Mouse (Mus musculus) midbrain, embryonic 13.5 days (tissue): Measurements from ENCODE around the gene Nid1. TPM values are rescaled to one million over a fixed set of nuclear protein-coding genes. Genes with fewer than 3 reads are reported as not detected.
"Not testable (repeated sequence)": the region's sequence is repeated elsewhere in the genome, so short reads cannot be mapped to it uniquely, and the experiment has no call there.

Source experiments
- ATAC-seq: fragments of 200-750 bp; cut with Nextera tagmentation; 2 replicates; pipeline ENCODE4 v1.8.0; 2017; ENCODE audit warnings: mild to moderate bottlenecking, moderate TSS enrichment, moderate library complexity
- H3K27ac ChIP-seq: fragments of 300-500 bp; sonication (generic); 2 replicates; pipeline ENCODE4 v1.5.1; 2015; ENCODE audit warnings: inconsistent platforms, mild to moderate bottlenecking, moderate library complexity
- H3K27me3 ChIP-seq: fragments of 300-500 bp; sonication (generic); 2 replicates; pipeline ENCODE4 v1.6.1; 2015; ENCODE audit warnings: mild to moderate bottlenecking, inconsistent platforms
- H3K36me3 ChIP-seq: fragments of 300-500 bp; sonication (generic); 2 replicates; pipeline ENCODE4 v1.6.1; 2015; ENCODE audit warnings: mild to moderate bottlenecking, inconsistent platforms
- H3K4me1 ChIP-seq: fragments of 300-500 bp; sonication (generic); replicated peaks from 2 replicates; pipeline ENCODE4 v1.6.1; 2015; ENCODE audit warnings: inconsistent platforms
- H3K4me2 ChIP-seq: fragments of 300-500 bp; sonication (generic); replicated peaks from 2 replicates; pipeline ENCODE4 v1.6.1; 2015; ENCODE audit warnings: moderate library complexity, mild to moderate bottlenecking, inconsistent platforms
- H3K4me3 ChIP-seq: fragments of 300-500 bp; sonication (generic); replicated peaks from 2 replicates; pipeline ENCODE4 v1.5.1; 2015; ENCODE audit warnings: mild to moderate bottlenecking, inconsistent platforms
- H3K9ac ChIP-seq: fragments of 300-500 bp; sonication (generic); replicated peaks from 2 replicates; pipeline ENCODE4 v1.6.1; 2015; ENCODE audit warnings: mild to moderate bottlenecking, inconsistent platforms
- H3K9me3 ChIP-seq: fragments of 300-500 bp; sonication (generic); 2 replicates; pipeline ENCODE4 v1.6.1; 2016; ENCODE audit warnings: mild to moderate bottlenecking, inconsistent platforms
- WGBS: fragments of 180-500 bp; shearing (Covaris S2); methylation state at CpG from one replicate; pipeline ENCODE4 v1.1.7; 2015; 5-methylcytosine and 5-hydroxymethylcytosine counted together
- polyA plus RNA-seq: library from polyadenylated mRNA; unstranded; fragments of >200 nt; fragmentation: Nextera tagmentation; extraction: Ambion mirVana; gene quantifications from 2 replicates; pipeline ENCODE4 v1.2.1, GENCODE M21; 2015

Nid1 gene
- polyA plus RNA-seq, 1 experiment from 2014 or later: 27.9 TPM

DNA sequence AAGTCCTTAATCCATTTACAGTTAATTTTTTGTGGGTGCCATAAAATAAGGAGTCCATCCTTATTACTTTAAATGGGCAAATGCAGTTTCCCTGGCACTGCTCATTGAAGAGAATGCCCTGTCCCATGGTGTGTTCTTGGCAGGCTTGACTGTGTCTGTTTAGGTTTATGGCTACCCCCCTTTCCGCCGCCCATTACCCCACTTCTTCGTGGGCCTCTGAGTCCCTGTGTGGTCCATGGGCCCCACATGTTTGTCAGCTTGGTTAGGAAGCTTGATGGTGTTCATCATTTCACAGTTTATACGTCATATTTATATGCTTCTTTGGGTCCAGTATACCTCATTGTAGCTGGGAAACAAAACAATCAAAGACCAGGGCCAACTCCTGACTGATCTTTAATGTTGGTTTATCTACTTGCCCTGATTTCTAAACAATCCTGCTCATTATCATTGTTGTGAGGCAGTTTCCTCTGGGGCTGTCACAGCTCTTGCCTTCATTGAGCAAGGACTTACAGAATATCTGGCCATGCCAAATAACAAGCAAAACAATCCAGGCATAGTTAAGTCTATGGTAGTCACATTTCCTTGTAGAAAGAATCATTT lies 20.9 kb downstream of the Nid1 start:
- no peak overlapping the region for H3K4me2 ChIP-seq
- H3K9ac ChIP-seq: no peak overlapping the region

GRCm38 (mm10) chr13:13460521-13461138 lies 23.3 kb downstream of the Nid1 start:
- 84% methylated on average over 2 of the region's 2 CpGs for WGBS
- Histone ChIP-seq H3K27me3 (no peaks in the 10 kb centered on the region), H3K9ac (no peak overlapping the region), H3K4me2 (no peak overlapping the region), H3K27ac (no peak overlapping the region), H3K4me3 (no peak overlapping the region), H3K36me3 (no peaks in the 10 kb centered on the region), H3K9me3 (no peaks in the 10 kb centered on the region), H3K4me1 (0 out of 2 replicates have a peak, but pooled peaks cover 2% of the 10 kb centered on the region)
- ATAC-seq: peak; percentile 48; the same call in 1 of the 2 replicates

More for the DNA sequence above, 20.9 kb downstream of the Nid1 start:
- Histone ChIP-seq H3K36me3 (no peaks in the 10 kb centered on the region), H3K27me3 (no peaks in the 10 kb centered on the region), H3K9me3 (no peaks in the 10 kb centered on the region), H3K27ac (no peak overlapping the region), H3K4me1 (0 out of 2 replicates have a peak, but pooled peaks cover 2% of the 10 kb centered on the region), H3K4me3 (no peak overlapping the region)
- ATAC-seq: no peak
- whole genome bisulfite sequencing: 87% methylated on average over 4 of the region's 4 CpGs

- 76% methylated on average over 4 of the region's 4 CpGs for WGBS
- ATAC-seq: no peak
- H3K27ac ChIP-seq: no peak overlapping the region; the same call in 1 of the 2 replicates
These were observed 24.3 kb downstream of the Nid1 start for GRCm38 (mm10) chr13:13461446-13462192.

DNA sequence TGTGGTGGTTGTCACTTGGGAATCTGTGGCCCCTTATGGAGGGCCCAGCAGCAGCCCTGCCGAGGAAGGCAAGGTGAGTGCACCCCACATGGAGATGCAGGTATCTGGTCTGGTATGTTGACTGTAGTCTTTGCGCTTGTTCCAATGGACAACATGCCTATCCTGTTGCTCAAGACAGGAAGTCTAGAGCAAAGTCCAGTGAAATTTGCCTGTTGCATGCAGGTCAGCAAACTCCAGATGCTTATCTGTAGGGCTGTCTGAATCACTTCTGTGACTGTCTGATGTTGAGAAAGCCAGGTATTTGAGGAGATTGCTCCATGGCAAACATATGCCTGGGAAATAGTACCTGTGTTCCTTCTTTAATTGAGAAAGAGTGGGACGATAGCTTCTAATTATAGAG lies 26.6 kb downstream of the Nid1 start:
- Histone ChIP-seq H3K27ac (no peak overlapping the region), H3K4me2 (no peak overlapping the region), H3K4me1 (0 out of 2 replicates have a peak, but pooled peaks cover 2% of the 10 kb centered on the region), H3K4me3 (no peak overlapping the region), H3K27me3 (no peaks in the 10 kb centered on the region), H3K9ac (no peak overlapping the region), H3K36me3 (no peaks in the 10 kb centered on the region), H3K9me3 (no peaks in the 10 kb centered on the region)
- no peak for ATAC-seq
- WGBS: 93% methylated on average over 3 of the region's 3 CpGs

More at GRCm38 (mm10) chr13:13461446-13462192, 24.3 kb downstream of the Nid1 start:
- Histone ChIP-seq H3K4me3 (no peak overlapping the region), H3K9me3 (no peaks in the 10 kb centered on the region), H3K4me1 (0 out of 2 replicates have a peak, but pooled peaks cover 2% of the 10 kb centered on the region), H3K4me2 (no peak overlapping the region), H3K27me3 (no peaks in the 10 kb centered on the region), H3K9ac (no peak overlapping the region), H3K36me3 (no peaks in the 10 kb centered on the region)

DNA sequence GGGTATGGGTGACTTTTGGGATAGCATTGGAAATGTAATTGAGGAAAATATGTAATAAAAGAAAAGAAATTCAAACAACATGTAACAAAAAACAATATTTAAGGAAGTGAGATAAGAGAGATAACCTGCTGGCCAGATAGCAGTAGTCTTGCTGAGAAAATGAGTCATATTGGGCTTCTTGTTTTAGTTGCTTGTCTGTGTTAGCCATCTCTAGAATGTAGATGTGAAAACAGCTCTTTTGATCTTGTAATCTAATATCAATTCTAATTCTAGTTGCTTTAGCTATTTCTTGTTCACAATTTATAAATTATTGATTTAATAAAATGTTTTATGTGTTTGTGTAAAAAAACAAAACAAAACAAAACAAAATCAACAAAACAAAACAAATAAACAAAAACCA lies 29.9 kb downstream of the Nid1 start:
- H3K4me3 ChIP-seq, H3K4me1 ChIP-seq, H3K9me3 ChIP-seq, ATAC-seq, H3K36me3 ChIP-seq, H3K27ac ChIP-seq, H3K9ac ChIP-seq, H3K4me2 ChIP-seq, H3K27me3 ChIP-seq: not testable (repeated sequence)

DNA sequence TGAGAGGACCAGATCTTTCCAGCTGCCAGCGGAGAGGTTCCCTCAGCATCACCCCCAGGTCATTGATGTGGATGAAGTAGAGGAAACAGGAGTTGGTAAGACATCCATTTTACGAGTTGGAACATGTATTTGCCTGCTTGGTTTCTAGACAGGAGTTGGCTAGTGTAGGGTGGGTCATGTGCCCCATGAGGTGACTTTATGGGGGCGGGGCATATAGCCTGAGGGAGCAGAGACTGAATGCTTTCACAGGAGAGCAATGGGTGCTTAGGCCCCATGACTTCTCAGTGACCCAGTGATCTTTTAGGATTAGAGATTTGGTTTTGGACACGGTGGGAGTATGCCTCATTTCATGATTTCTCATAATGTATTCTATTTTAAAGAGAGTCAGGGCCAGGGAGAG lies 31.2 kb downstream of the Nid1 start:
- no peak overlapping the region for H3K4me3 ChIP-seq
- ATAC-seq: 0 out of 2 replicates have a peak, but pooled peaks have one; percentile 17
- H3K4me2 ChIP-seq: no peak overlapping the region
- H3K27ac ChIP-seq: no peak overlapping the region
- H3K9me3 ChIP-seq: no peaks in the 10 kb centered on the region
- 84% methylated on average over 4 of the region's 4 CpGs for WGBS
- no peak overlapping the region for H3K9ac ChIP-seq
- no peaks in the 10 kb centered on the region for H3K4me1 ChIP-seq
- H3K36me3 ChIP-seq: no peaks in the 10 kb centered on the region
- no peaks in the 10 kb centered on the region for H3K27me3 ChIP-seq

DNA sequence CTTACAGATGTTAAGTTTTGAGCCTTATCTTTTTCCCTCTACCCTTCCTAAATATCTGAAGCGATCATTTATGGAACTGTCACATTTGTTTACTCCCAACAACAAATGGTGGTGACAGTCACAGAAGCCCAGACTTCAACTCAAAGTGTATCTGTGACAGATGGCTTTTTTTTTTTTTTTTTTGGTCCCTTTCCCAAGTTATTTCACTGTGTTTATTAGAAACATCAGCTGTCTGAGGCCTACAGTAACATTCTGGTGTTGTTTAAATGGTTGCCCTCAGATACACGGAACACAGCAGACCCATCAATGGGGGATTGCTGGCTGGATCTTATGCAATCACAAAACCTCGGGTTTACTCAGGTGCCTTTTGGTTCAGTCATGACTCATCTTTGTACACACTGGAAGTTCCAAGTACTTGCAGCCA lies 34.0 kb downstream of the Nid1 start:
- 92% methylated on average over 3 of the region's 3 CpGs for WGBS
- Histone ChIP-seq H3K9ac (no peak overlapping the region), H3K4me3 (no peak overlapping the region), H3K27me3 (no peaks in the 10 kb centered on the region), H3K36me3 (no peaks in the 10 kb centered on the region), H3K27ac (no peak overlapping the region), H3K9me3 (no peaks in the 10 kb centered on the region), H3K4me2 (no peak overlapping the region), H3K4me1 (no peaks in the 10 kb centered on the region)
- ATAC-seq: no peak

DNA sequence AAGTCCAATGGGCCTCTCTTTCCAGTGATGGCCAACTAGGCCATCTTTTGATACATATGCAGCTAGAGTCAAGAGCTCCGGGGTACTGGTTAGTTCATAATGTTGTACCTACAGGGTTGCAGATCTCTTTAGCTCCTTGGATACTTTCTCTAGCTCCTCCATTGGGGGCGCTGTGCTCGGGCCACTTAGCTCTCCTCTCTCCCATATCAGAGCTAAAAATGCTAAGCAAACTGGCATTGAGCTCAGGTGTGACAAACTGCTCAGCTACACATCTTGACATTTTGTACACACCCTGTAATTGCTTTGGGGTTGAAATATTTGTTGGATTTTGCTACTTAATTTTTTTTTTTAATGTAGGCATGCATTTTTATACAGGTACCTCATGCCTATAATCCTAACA lies 37.1 kb downstream of the Nid1 start:
- H3K4me2 ChIP-seq, H3K27ac ChIP-seq, H3K36me3 ChIP-seq, H3K4me1 ChIP-seq, H3K9ac ChIP-seq, ATAC-seq, H3K9me3 ChIP-seq, H3K27me3 ChIP-seq, H3K4me3 ChIP-seq: not testable (repeated sequence)
- WGBS: 64% methylated on average over 3 of the region's 3 CpGs

GRCm38 (mm10) chr13:13474991-13475390 lies 37.6 kb downstream of the Nid1 start:
- Histone ChIP-seq H3K27ac (no peak overlapping the region), H3K4me1 (no peaks in the 10 kb centered on the region), H3K4me2 (no peak overlapping the region), H3K9ac (no peak overlapping the region), H3K27me3 (no peaks in the 10 kb centered on the region), H3K9me3 (no peaks in the 10 kb centered on the region), H3K4me3 (no peak overlapping the region), H3K36me3 (no peaks in the 10 kb centered on the region)
- 53% methylated on average over 2 of the region's 2 CpGs for WGBS
- ATAC-seq: no peak

GRCm38 (mm10) chr13:13476568-13476967 lies 39.2 kb downstream of the Nid1 start:
- no peak overlapping the region for H3K4me3 ChIP-seq

GRCm38 (mm10) chr13:13477046-13477445 lies 39.7 kb downstream of the Nid1 start:
- ATAC-seq: no peak
- Histone ChIP-seq H3K4me2 (no peak overlapping the region), H3K27me3 (no peaks in the 10 kb centered on the region), H3K4me3 (no peak overlapping the region), H3K9ac (no peak overlapping the region), H3K36me3 (no peaks in the 10 kb centered on the region), H3K4me1 (peaks cover 4% of the 10 kb centered on the region), H3K27ac (no peak overlapping the region), H3K9me3 (no peaks in the 10 kb centered on the region)
- 92% methylated on average over 2 of the region's 2 CpGs for WGBS

More at GRCm38 (mm10) chr13:13476568-13476967, 39.2 kb downstream of the Nid1 start:
- Histone ChIP-seq H3K4me2 (no peak overlapping the region), H3K27ac (no peak overlapping the region), H3K9me3 (no peaks in the 10 kb centered on the region), H3K9ac (no peak overlapping the region), H3K4me1 (peaks cover 4% of the 10 kb centered on the region), H3K36me3 (no peaks in the 10 kb centered on the region), H3K27me3 (no peaks in the 10 kb centered on the region)
- no peak for ATAC-seq
- WGBS: 98% methylated on average over 2 of the region's 2 CpGs

DNA sequence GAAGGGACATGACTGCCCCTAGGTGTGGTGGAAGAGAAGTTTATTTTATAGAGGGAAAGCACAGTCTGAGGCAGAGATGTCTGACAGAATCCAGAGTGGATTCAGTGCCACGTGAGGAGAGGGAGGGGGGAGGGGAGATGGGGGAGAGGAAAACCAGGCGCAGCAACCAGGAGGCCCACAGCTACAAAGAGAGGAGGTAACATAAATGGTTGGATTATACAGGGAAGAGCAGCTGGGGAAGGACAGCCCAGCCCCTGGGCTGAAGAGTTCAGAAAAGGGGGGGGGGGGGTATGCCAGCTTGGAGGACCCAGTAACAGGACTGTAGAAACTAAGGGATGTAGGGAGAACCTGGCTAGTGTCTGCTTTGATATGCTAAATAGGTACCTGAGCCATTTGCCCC lies 42.6 kb downstream of the Nid1 start:
- H3K27me3 ChIP-seq: no peaks in the 10 kb centered on the region

More for the DNA sequence above, 42.6 kb downstream of the Nid1 start:
- peak; percentile 37; the same call in 1 of the 2 replicates for ATAC-seq
- Histone ChIP-seq H3K9me3 (no peaks in the 10 kb centered on the region), H3K4me1 (peaks cover 7% of the 10 kb centered on the region), H3K4me3 (no peak overlapping the region), H3K4me2 (no peak overlapping the region), H3K9ac (no peak overlapping the region), H3K36me3 (no peaks in the 10 kb centered on the region), H3K27ac (no peak overlapping the region)
- WGBS: 13% methylated on average over 2 of the region's 2 CpGs
